Mouse (Mus musculus) CH12.LX (cell line): ENCODE measurements around the gene Exoc6.

Source experiments
- CHD1 ChIP-seq: IDR thresholded peaks from 2 replicates; pipeline ENCODE4 v1.6.1; 2012; ENCODE audit warnings: low read depth, low read length, improper control_type of control experiment, inconsistent platforms
- CTCF ChIP-seq, 2 experiments: IDR thresholded peaks in 1 of 2; conservative IDR thresholded peaks in 1 of 2; 2 replicates each; pipeline ENCODE4 v1.5.1; 2011 to 2012; ENCODE audit warnings: low read depth in 2 of 2, low read length in 2 of 2, improper control_type of control experiment in 1 of 2, inconsistent platforms in 1 of 2, mild to moderate bottlenecking in 1 of 2, moderate library complexity in 1 of 2
- ELF1 ChIP-seq: IDR thresholded peaks from 2 replicates; pipeline ENCODE4 v1.6.1; 2014; ENCODE audit warnings: low read depth, mild to moderate bottlenecking, inconsistent platforms, low read length, improper control_type of control experiment
- ETS1 ChIP-seq: conservative IDR thresholded peaks from 2 replicates; pipeline ENCODE4 v1.6.1; 2012; ENCODE audit warnings: low read depth, mild to moderate bottlenecking, inconsistent platforms, low read length, improper control_type of control experiment, moderate library complexity
- JUND ChIP-seq: conservative IDR thresholded peaks from 2 replicates; pipeline ENCODE4 v1.6.1; 2011; ENCODE audit warnings: low read depth, low read length, improper control_type of control experiment
- MAFK ChIP-seq: IDR thresholded peaks from 2 replicates; pipeline ENCODE4 v1.6.1; 2011; ENCODE audit warnings: low read length, improper control_type of control experiment; ENCODE audit not compliant: insufficient replicate concordance
- MXI1 ChIP-seq: IDR thresholded peaks from 2 replicates; pipeline ENCODE4 v1.6.1; 2011; ENCODE audit warnings: mild to moderate bottlenecking, low read depth, low read length, improper control_type of control experiment
- MYC ChIP-seq: IDR thresholded peaks from 2 replicates; pipeline ENCODE4 v1.6.1; 2011; ENCODE audit warnings: low read depth, mild to moderate bottlenecking, improper control_type of control experiment, low read length
- POLR2A ChIP-seq: IDR thresholded peaks from 2 replicates; pipeline ENCODE4 v1.6.1; 2011; ENCODE audit warnings: low read depth, mild to moderate bottlenecking, improper control_type of control experiment, low read length
- POLR2AphosphoS2 ChIP-seq: IDR thresholded peaks from 2 replicates; pipeline ENCODE4 v1.6.1; 2011; ENCODE audit warnings: low read depth, low read length, improper control_type of control experiment
- RCOR1 ChIP-seq: conservative IDR thresholded peaks from 2 replicates; pipeline ENCODE4 v1.6.1; 2012; ENCODE audit warnings: low read depth, mild to moderate bottlenecking, inconsistent platforms, low read length, improper control_type of control experiment
- TBP ChIP-seq: conservative IDR thresholded peaks from 2 replicates; pipeline ENCODE4 v1.6.1; 2011; ENCODE audit warnings: low read depth, low read length, improper control_type of control experiment
- TCF12 ChIP-seq: IDR thresholded peaks from 2 replicates; pipeline ENCODE4 v1.6.1; 2014; ENCODE audit warnings: low read depth, mild to moderate bottlenecking, inconsistent platforms, low read length, improper control_type of control experiment
- ZKSCAN1 ChIP-seq: IDR thresholded peaks from 2 replicates; pipeline ENCODE4 v1.6.1; 2012; ENCODE audit warnings: low read depth, inconsistent platforms, low read length, improper control_type of control experiment, borderline replicate concordance

GRCm38 (mm10) chr19:37696603-37697334 is 146.6 kb downstream of the Exoc6 start:
- TF ChIP-seq POLR2A = no peak
- no peak for TF ChIP-seq CTCF (conservative IDR thresholded peaks at IDR 0.05 in 1 of 2, IDR thresholded peaks at IDR 0.05 in 1 of 2; ENCODE audit: low read depth in 2 of 2, low read length in 2 of 2)
- no peak for TF ChIP-seq ZKSCAN1
- no peak for TF ChIP-seq JUND
- TF ChIP-seq RCOR1 = no peak
- no peak for TF ChIP-seq MYC
- no peak for TF ChIP-seq TCF12
- no peak for TF ChIP-seq POLR2AphosphoS2
- TF ChIP-seq ELF1 = no peak
- no peak for TF ChIP-seq ETS1
- TF ChIP-seq MXI1 = no peak
- no peak for TF ChIP-seq MAFK
- TF ChIP-seq TBP = no peak
- TF ChIP-seq CHD1 = no peak
